Mouse (Mus musculus): ENCODE measurements around the gene P2rx5. TPM values are rescaled to one million over a fixed set of nuclear protein-coding genes. Genes with fewer than 3 reads are reported as not detected.
A peak's percentile ranks its signal among the peaks of the same experiment; 100 is the strongest.

P2rx5 gene
- polyA plus RNA-seq, 1 experiment from 2014 or later, result not detected

DNA sequence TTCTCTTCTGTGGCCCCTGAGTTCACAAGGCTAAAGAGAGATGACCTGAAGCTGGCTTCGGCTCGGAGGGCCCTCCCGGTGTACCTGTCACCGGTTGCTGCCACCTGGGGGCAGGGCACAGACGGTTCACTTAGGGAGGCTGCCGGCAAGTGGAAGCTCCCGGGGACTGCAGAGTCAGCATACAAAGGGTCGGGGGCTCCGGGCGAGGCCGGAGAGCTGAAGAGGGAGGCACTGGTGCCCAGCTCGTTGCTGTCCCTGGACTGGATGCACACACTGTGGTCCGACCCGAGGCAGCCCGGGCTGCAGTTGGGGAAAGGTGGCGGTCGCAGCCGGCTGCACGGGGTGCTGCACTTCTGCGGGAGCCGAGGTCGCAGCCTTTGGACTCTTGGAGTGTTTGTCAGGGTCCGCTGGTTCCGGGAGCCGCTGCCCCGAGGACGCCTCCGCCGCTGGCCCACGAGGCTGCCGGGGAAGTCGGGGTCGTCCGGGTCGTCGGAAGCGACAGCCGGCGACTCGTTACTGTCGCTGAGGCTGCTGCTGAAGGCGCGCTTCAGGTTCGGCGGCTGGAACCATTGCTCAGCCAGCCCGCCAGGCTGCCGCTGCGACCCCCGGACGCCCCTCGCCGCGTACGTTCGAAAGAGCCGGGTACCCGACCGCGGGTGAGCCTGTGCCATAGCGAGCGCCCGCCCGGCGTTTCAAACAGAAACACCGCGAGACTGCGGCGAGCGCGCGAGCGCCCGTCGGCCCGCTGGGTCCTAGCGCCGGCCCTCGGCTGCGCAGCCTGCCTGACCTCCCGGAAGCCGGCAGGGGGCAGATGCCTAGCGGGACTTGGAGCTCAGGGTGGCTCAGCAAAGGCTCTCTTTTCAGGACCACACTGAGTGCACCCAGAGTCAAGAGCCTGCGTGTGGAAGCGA lies 22.4 kb upstream of the P2rx5 start, which contains the start of gene Haspin:
TSS of gene Haspin (minus strand) at position 704 of the 911 bp plus-strand sequence.
- Histone ChIP-seq H3K9ac (ENCODE audit: low read length) (peak within 1 kb of the TSS; percentile 65), H3K27me3 (replicated peaks; ENCODE audit: control insufficient read depth, insufficient read depth, low read length) (no peaks in the 10 kb centered on the region), H3K4me3 (ENCODE audit: low read depth, low read length) (peak within 1 kb of the TSS; percentile 72), H3K36me3 (ENCODE audit: control insufficient read depth, insufficient read depth, low read length) (peaks cover 10% of the 10 kb centered on the region; the same call in 1 of the 2 replicates), H3K27ac (ENCODE audit: low read depth) (no peak within 1 kb of the TSS), H3K4me1 (replicated peaks; ENCODE audit: control insufficient read depth, insufficient read depth, low read length) (peaks cover 27% of the 10 kb centered on the region), H3K4me2 (ENCODE audit: low read length) (peak within 1 kb of the TSS; percentile 67), H3K9me3 (ENCODE audit: control insufficient read depth, low read length) (no peaks in the 10 kb centered on the region)
- DNase-seq (ENCODE audit: low spot score) (peak; percentile 96), ATAC-seq (replicated peaks; ENCODE audit: low FRiP score, low TSS enrichment, low read depth) (peak; percentile 94)
- under 1% methylated on average over 84 of the region's 84 CpGs for WGBS

DNA sequence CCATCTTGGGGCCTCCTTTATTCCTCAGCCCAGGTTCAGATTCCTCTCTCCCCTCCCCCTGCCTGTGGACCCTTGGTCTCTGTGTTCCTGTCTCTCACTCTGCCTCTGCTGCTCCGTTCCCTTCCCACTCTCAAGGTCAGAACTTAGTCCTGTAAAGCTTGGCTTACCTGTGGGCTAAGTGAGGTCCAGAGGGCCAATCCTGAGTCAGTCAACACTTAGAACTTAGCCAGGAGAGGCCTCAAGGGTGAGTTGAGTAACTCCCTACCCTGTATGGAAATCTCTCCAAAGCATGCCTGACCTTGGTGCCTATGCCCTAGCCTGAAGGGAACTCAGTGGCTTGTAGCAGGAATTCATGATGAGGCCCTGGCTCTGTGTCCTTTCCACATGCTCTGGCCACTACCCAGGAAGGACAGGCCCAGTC lies 15.9 kb upstream of the P2rx5 start:
- WGBS, result 45% methylated on average over 1 of the region's 1 CpGs

DNA sequence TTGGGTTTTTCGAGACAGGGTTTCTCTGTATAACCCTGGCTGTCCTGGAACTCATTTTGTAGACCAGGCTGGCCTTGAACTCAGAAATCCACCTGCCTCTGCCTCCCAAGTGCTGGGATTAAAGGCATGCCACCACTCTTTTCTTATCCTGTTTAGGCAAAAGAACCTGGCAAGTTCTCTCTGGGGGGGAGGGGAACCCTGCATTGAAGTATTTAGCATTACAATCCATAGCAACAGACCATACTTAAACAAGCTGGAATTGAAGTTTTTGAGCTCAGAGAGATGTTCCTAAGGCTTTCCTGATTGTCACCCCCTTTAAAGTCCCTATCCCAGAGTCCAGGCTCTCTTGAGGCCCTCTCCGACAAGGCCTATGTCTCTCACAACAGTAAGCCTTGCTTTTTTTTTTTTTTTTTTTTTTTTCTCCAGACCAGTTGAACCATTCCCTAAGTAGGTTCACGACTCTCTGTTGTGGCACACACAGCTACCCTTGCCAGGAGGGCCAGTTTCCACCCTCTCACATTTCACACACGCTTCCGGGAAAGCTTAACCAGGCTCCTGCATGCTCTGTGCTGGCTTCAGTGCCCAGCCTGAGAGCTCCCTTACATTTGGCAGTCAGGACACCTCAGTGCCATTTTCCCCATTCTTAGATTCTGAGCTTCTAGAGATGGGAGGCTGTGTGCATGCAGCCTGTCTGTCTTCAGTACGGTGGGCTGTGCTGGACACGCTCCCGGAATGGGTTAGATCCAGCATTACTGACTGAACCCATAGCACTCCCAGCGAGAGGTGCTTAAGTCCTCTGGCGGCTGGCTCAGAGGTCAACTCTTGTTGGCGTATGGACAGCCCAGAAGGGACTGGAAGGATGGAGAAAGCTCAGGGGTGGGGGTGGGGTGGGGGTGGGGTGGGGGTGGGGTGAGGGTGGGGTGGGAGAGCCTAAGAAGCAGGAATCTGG lies 13.9 kb upstream of the P2rx5 start:
- no peaks in the 10 kb centered on the region for H3K27me3 ChIP-seq (replicated peaks; ENCODE audit: control insufficient read depth, insufficient read depth, low read length)
- no peaks in the 10 kb centered on the region for H3K9me3 ChIP-seq (ENCODE audit: control insufficient read depth, low read length)
- no peak overlapping the region for H3K9ac ChIP-seq (ENCODE audit: low read length)
- H3K4me2 ChIP-seq (ENCODE audit: low read length), result no peak overlapping the region
- DNase-seq (ENCODE audit: low spot score) (no peak), ATAC-seq (replicated peaks; ENCODE audit: low FRiP score, low TSS enrichment, low read depth) (no peak)
- H3K27ac ChIP-seq (ENCODE audit: low read depth), result no peak overlapping the region
- 60% methylated on average over 11 of the region's 11 CpGs for WGBS
- no peaks in the 10 kb centered on the region for H3K4me1 ChIP-seq (replicated peaks; ENCODE audit: control insufficient read depth, insufficient read depth, low read length)
- no peaks in the 10 kb centered on the region for H3K36me3 ChIP-seq (ENCODE audit: control insufficient read depth, insufficient read depth, low read length)
- no peak overlapping the region for H3K4me3 ChIP-seq (ENCODE audit: low read depth, low read length)

More for the DNA sequence above, 15.9 kb upstream of the P2rx5 start:
- Histone ChIP-seq H3K4me2 (ENCODE audit: low read length) (no peak overlapping the region), H3K27me3 (replicated peaks; ENCODE audit: control insufficient read depth, insufficient read depth, low read length) (no peaks in the 10 kb centered on the region), H3K4me3 (ENCODE audit: low read depth, low read length) (no peak overlapping the region), H3K9me3 (ENCODE audit: control insufficient read depth, low read length) (no peaks in the 10 kb centered on the region), H3K9ac (ENCODE audit: low read length) (no peak overlapping the region), H3K4me1 (replicated peaks; ENCODE audit: control insufficient read depth, insufficient read depth, low read length) (no peaks in the 10 kb centered on the region), H3K27ac (ENCODE audit: low read depth) (no peak overlapping the region), H3K36me3 (ENCODE audit: control insufficient read depth, insufficient read depth, low read length) (no peaks in the 10 kb centered on the region)
- DNase-seq (ENCODE audit: low spot score) (no peak), ATAC-seq (replicated peaks; ENCODE audit: low FRiP score, low TSS enrichment, low read depth) (no peak)

DNA sequence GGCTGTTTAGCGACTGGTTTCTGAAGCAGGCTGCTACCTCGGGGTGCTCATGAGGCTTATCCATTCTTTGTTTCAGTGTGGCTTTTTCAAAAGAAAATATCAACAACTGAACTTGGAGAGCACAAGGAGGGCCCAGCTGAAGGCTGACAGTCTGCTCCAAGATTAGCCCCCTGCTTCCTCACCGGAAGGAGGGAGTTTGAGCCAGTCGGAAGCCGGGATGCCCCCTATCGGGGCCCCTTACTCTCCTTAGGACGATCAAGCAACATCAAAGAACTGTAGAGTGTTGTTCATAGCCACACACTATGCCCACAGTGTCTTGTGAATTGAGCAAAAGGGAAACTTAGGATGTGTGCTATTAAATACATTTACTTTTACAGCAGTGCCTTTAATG lies 13.3 kb upstream of the P2rx5 start:
- no peak for DNase-seq (ENCODE audit: low spot score)
- Histone ChIP-seq H3K36me3 (ENCODE audit: control insufficient read depth, insufficient read depth, low read length) (no peaks in the 10 kb centered on the region), H3K4me1 (replicated peaks; ENCODE audit: control insufficient read depth, insufficient read depth, low read length) (no peaks in the 10 kb centered on the region), H3K4me3 (ENCODE audit: low read depth, low read length) (no peak overlapping the region), H3K27ac (ENCODE audit: low read depth) (no peak overlapping the region), H3K4me2 (ENCODE audit: low read length) (no peak overlapping the region), H3K27me3 (replicated peaks; ENCODE audit: control insufficient read depth, insufficient read depth, low read length) (no peaks in the 10 kb centered on the region), H3K9me3 (ENCODE audit: control insufficient read depth, low read length) (no peaks in the 10 kb centered on the region), H3K9ac (ENCODE audit: low read length) (no peak overlapping the region)
- no peak for ATAC-seq (replicated peaks; ENCODE audit: low FRiP score, low TSS enrichment, low read depth)
- WGBS, result 65% methylated on average over 7 of the region's 7 CpGs

DNA sequence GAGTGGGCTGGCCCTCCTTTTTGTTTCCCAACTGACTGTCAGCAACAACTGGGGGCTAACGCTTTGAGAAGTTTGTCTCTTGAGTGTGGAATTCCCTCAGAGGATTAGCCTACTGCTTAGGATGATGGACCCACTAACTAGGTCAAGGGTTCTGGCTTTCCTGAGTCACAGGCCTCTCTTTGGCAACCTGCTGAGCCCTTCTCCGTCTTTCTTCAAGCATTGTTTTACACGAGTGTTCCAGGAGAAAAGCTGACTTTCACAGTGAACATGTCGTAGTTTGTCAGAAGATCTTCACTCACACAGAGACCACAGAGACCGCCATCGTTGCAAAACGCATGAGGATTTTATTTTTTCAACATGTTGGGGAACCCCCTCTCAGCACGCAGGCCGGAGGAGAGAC lies 12.0 kb upstream of the P2rx5 start:
- Histone ChIP-seq H3K27ac (ENCODE audit: low read depth) (no peak overlapping the region), H3K9ac (ENCODE audit: low read length) (no peak overlapping the region), H3K36me3 (ENCODE audit: control insufficient read depth, insufficient read depth, low read length) (no peaks in the 10 kb centered on the region), H3K4me3 (ENCODE audit: low read depth, low read length) (no peak overlapping the region), H3K4me2 (ENCODE audit: low read length) (no peak overlapping the region), H3K4me1 (replicated peaks; ENCODE audit: control insufficient read depth, insufficient read depth, low read length) (no peaks in the 10 kb centered on the region), H3K27me3 (replicated peaks; ENCODE audit: control insufficient read depth, insufficient read depth, low read length) (no peaks in the 10 kb centered on the region), H3K9me3 (ENCODE audit: control insufficient read depth, low read length) (no peaks in the 10 kb centered on the region)
- DNase-seq (ENCODE audit: low spot score), result no peak
- WGBS, result 79% methylated on average over 9 of the region's 9 CpGs
- no peak for ATAC-seq (replicated peaks; ENCODE audit: low FRiP score, low TSS enrichment, low read depth)

DNA sequence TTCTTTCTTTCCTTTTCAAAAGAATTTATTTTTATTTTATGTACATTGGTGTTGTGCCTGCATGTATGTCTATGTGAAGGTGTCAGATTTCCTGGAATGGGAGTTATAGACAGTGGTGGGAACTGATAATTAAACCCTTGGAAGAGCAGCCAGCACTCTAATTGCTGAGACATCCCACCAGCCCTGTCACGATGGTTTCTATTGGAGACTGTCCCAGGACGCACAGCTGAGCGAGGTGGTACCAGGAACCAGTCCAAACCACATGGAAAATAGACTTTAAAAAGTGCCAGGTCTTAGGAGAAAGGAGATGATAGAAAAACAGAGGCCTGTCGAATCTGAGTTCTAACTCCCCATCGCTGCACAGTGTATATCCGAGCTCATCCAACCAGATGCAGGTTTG lies 5.2 kb upstream of the P2rx5 start:
- no peak overlapping the region for H3K27ac ChIP-seq (ENCODE audit: low read depth)
- WGBS, result 72% methylated on average over 6 of the region's 6 CpGs
- H3K4me3 ChIP-seq (ENCODE audit: low read depth, low read length), result no peak overlapping the region
- H3K27me3 ChIP-seq (replicated peaks; ENCODE audit: control insufficient read depth, insufficient read depth, low read length), result peaks cover 18% of the 10 kb centered on the region
- H3K9ac ChIP-seq (ENCODE audit: low read length), result no peak overlapping the region
- no peak overlapping the region for H3K4me2 ChIP-seq (ENCODE audit: low read length)
- DNase-seq (ENCODE audit: low spot score) (no peak), ATAC-seq (replicated peaks; ENCODE audit: low FRiP score, low TSS enrichment, low read depth) (no peak)
- H3K9me3 ChIP-seq (ENCODE audit: control insufficient read depth, low read length), result no peaks in the 10 kb centered on the region
- H3K36me3 ChIP-seq (ENCODE audit: control insufficient read depth, insufficient read depth, low read length), result no peaks in the 10 kb centered on the region
- H3K4me1 ChIP-seq (replicated peaks; ENCODE audit: control insufficient read depth, insufficient read depth, low read length), result no peaks in the 10 kb centered on the region

DNA sequence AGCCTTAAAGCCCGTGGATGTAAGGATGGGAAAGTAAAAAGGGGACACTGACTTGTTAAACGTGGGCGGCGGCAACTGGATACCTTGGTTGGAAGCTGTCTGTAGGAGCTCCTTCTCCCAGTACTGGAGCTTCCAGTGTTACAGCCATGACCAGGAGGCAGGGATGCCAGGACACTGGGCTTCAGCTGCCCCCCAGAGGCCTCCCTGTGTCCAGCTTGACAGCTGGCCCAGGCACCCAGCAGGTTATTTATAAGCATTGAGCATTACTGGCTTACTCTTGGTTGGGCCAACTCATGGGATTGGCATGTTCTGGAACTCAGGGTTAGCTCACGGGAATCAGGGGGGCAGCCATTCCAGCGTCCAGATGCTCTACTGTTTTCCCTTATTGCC lies 585 bp downstream of the P2rx5 start:
- DNase-seq (ENCODE audit: low spot score) (no peak), ATAC-seq (replicated peaks; ENCODE audit: low FRiP score, low TSS enrichment, low read depth) (no peak)
- Histone ChIP-seq H3K36me3 (ENCODE audit: control insufficient read depth, insufficient read depth, low read length) (no peaks in the 10 kb centered on the region), H3K4me2 (ENCODE audit: low read length) (peak overlapping the region; percentile 83), H3K4me3 (ENCODE audit: low read depth, low read length) (peak overlapping the region; percentile 38), H3K4me1 (replicated peaks; ENCODE audit: control insufficient read depth, insufficient read depth, low read length) (peaks cover 5% of the 10 kb centered on the region; the same call in 1 of the 2 replicates), H3K27me3 (replicated peaks; ENCODE audit: control insufficient read depth, insufficient read depth, low read length) (peaks cover 27% of the 10 kb centered on the region), H3K27ac (ENCODE audit: low read depth) (no peak overlapping the region), H3K9ac (ENCODE audit: low read length) (no peak overlapping the region; the same call in 1 of the 2 replicates), H3K9me3 (ENCODE audit: control insufficient read depth, low read length) (no peaks in the 10 kb centered on the region)
- WGBS, result 28% methylated on average over 6 of the region's 6 CpGs

DNA sequence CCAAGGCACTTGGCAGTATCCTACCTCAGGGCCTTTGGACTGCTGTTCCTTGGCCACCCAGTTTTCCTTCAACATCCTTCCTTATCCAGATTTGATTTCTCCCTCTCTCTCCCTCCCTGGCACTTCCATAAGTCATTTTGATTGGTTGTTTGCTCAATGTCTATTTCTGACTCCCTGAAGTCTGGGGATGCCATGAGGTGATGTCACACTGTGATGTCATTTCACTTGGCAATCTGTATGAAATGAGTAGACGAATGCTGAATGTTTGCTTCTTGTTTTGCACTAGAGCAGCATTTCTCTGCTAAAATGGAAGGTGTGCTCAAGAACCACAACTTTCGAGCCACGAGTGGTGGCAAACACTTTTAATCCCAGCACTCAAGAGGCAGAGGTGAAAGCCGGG lies 1.4 kb downstream of the P2rx5 start:
- H3K4me1 ChIP-seq (replicated peaks; ENCODE audit: control insufficient read depth, insufficient read depth, low read length), result peaks cover 5% of the 10 kb centered on the region; the same call in 1 of the 2 replicates
- H3K4me3 ChIP-seq (ENCODE audit: low read depth, low read length), result no peak overlapping the region
- no peak overlapping the region for H3K4me2 ChIP-seq (ENCODE audit: low read length)
- no peaks in the 10 kb centered on the region for H3K9me3 ChIP-seq (ENCODE audit: control insufficient read depth, low read length)
- H3K27ac ChIP-seq (ENCODE audit: low read depth), result no peak overlapping the region
- DNase-seq (ENCODE audit: low spot score) (no peak), ATAC-seq (replicated peaks; ENCODE audit: low FRiP score, low TSS enrichment, low read depth) (no peak)
- 84% methylated on average over 4 of the region's 4 CpGs for WGBS
- no peak overlapping the region for H3K9ac ChIP-seq (ENCODE audit: low read length)
- H3K36me3 ChIP-seq (ENCODE audit: control insufficient read depth, insufficient read depth, low read length), result no peaks in the 10 kb centered on the region
- peaks cover 27% of the 10 kb centered on the region for H3K27me3 ChIP-seq (replicated peaks; ENCODE audit: control insufficient read depth, insufficient read depth, low read length)
